Mouse (Mus musculus): ENCODE results near the gene F11r. TPM values are rescaled to one million over a fixed set of nuclear protein-coding genes. Genes with fewer than 3 reads are reported as not detected.

The F11r gene
- polyA plus RNA-seq, 1 experiment from 2014 or later = 14.5 TPM

DNA sequence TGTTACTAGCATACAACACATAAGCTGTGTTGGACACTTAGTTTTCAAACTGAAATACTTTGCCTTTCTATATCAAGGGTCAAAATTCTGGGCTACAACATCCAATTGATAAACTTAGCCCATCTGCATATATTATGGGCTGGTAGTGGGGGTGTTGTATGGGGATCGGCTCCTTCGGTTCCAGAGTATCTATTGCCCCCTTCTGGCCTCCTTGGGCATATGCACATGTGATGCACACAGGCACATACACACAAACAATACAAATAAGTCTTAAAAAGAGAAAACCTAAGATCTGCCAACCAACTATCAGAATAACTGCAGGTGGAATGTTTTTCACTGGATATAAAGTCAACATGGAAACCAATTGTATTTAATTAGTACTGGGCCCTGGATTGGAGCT lies 75.9 kb downstream of the F11r start:
- H3K36me3 ChIP-seq = no peaks in the 10 kb centered on the region
- H3K27me3 ChIP-seq = no peaks in the 10 kb centered on the region
- no peak for ATAC-seq (ENCODE audit: low FRiP score)
- H3K4me1 ChIP-seq = no peaks in the 10 kb centered on the region
- no peak overlapping the region for H3K27ac ChIP-seq
- no peak overlapping the region for H3K9ac ChIP-seq
- WGBS = 83% methylated on average over 2 of the region's 2 CpGs
- H3K4me2 ChIP-seq (replicated peaks) = no peak overlapping the region
- no peaks in the 10 kb centered on the region for H3K9me3 ChIP-seq (replicated peaks)
- H3K4me3 ChIP-seq = no peak overlapping the region

DNA sequence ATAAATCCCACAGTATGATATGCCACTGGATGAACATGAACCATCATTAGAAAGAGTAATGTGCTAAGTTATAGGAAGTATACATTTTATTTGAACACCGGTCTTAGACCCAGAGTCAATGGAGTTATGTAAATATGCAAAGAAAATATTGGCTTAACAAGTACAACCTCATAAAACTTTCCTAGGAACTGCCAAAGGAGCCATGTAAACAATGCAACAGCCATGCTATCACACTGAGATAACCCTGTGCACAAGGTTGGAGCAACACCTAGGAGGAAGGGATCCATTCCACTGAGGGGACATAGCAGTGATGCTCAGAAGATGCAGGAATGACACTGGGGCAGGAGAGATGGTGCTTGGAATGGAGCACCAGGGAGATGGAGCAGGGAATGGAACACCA lies 76.4 kb downstream of the F11r start:
- no peak for ATAC-seq (ENCODE audit: low FRiP score)
- WGBS = 100% methylated on average over 1 of the region's 1 CpGs
- no peak overlapping the region for H3K4me3 ChIP-seq
- H3K4me2 ChIP-seq (replicated peaks) = no peak overlapping the region
- no peaks in the 10 kb centered on the region for H3K4me1 ChIP-seq
- no peak overlapping the region for H3K9ac ChIP-seq
- no peaks in the 10 kb centered on the region for H3K27me3 ChIP-seq
- H3K27ac ChIP-seq = no peak overlapping the region
- H3K9me3 ChIP-seq (replicated peaks) = no peaks in the 10 kb centered on the region
- H3K36me3 ChIP-seq = no peaks in the 10 kb centered on the region

Other genes with a start within 250 kb of the F11r start
- 22.8 and 28.7 TPM in 2 replicates for gene Pcp4l1, start 241.3 kb upstream of the F11r start, polyA plus RNA-seq (2016; fragmentation: Nextera tagmentation; extraction: Ambion mirVana)
- 0.15 and 0.39 TPM in 2 replicates for gene Nr1i3, start 223.6 kb upstream of the F11r start, polyA plus RNA-seq (2016; fragmentation: Nextera tagmentation; extraction: Ambion mirVana)
- 28.1 and 31.9 TPM in 2 replicates for gene Tomm40l, start 215.0 kb upstream of the F11r start, polyA plus RNA-seq (2016; fragmentation: Nextera tagmentation; extraction: Ambion mirVana)
- 2.7 and 4.2 TPM in 2 replicates for gene Apoa2, start 212.5 kb upstream of the F11r start, polyA plus RNA-seq (2016; fragmentation: Nextera tagmentation; extraction: Ambion mirVana)
- gene Fcer1g, start 203.2 kb upstream of the F11r start, polyA plus RNA-seq (2016; fragmentation: Nextera tagmentation; extraction: Ambion mirVana) = 22.1 and 24.1 TPM in 2 replicates
- 8.5 and 10.6 TPM in 2 replicates for gene Adamts4, start 187.1 kb upstream of the F11r start, polyA plus RNA-seq (2016; fragmentation: Nextera tagmentation; extraction: Ambion mirVana)
- 209 and 227 TPM in 2 replicates for gene Ndufs2, start 186.1 kb upstream of the F11r start, polyA plus RNA-seq (2016; fragmentation: Nextera tagmentation; extraction: Ambion mirVana)
- gene B4galt3, start 167.2 kb upstream of the F11r start, polyA plus RNA-seq (2016; fragmentation: Nextera tagmentation; extraction: Ambion mirVana) = 83.6 and 85.6 TPM in 2 replicates
- gene Ppox, start 156.3 kb upstream of the F11r start, polyA plus RNA-seq (2016; fragmentation: Nextera tagmentation; extraction: Ambion mirVana) = 60.5 and 60.9 TPM in 2 replicates
- 114 and 117 TPM in 2 replicates for gene Usp21, start 149.5 kb upstream of the F11r start, polyA plus RNA-seq (2016; fragmentation: Nextera tagmentation; extraction: Ambion mirVana)
- 106 and 108 TPM in 2 replicates for gene Ufc1, start 142.5 kb upstream of the F11r start, polyA plus RNA-seq (2016; fragmentation: Nextera tagmentation; extraction: Ambion mirVana)
- gene Dedd, start 108.4 kb upstream of the F11r start, polyA plus RNA-seq (2016; fragmentation: Nextera tagmentation; extraction: Ambion mirVana) = 54.6 and 58.9 TPM in 2 replicates
- gene Nit1, start 91.9 kb upstream of the F11r start, polyA plus RNA-seq (2016; fragmentation: Nextera tagmentation; extraction: Ambion mirVana) = 47.4 and 48.1 TPM in 2 replicates
- 134 and 149 TPM in 2 replicates for gene Pfdn2, start 91.9 kb upstream of the F11r start, polyA plus RNA-seq (2016; fragmentation: Nextera tagmentation; extraction: Ambion mirVana)
- gene Klhdc9, start 76.7 kb upstream of the F11r start, polyA plus RNA-seq (2016; fragmentation: Nextera tagmentation; extraction: Ambion mirVana) = 2.0 and 3.6 TPM in 2 replicates
- gene Nectin4, start 67.4 kb upstream of the F11r start, polyA plus RNA-seq (2016; fragmentation: Nextera tagmentation; extraction: Ambion mirVana) = 1.6 and 1.7 TPM in 2 replicates
- 0.83 and 0.98 TPM in 2 replicates for gene Arhgap30, start 48.6 kb upstream of the F11r start, polyA plus RNA-seq (2016; fragmentation: Nextera tagmentation; extraction: Ambion mirVana)
- 175 and 182 TPM in 2 replicates for gene Usf1, start 26.2 kb upstream of the F11r start, polyA plus RNA-seq (2016; fragmentation: Nextera tagmentation; extraction: Ambion mirVana)
- 8.1 and 9.4 TPM in 2 replicates for gene Tstd1, start 18.7 kb upstream of the F11r start, polyA plus RNA-seq (2016; fragmentation: Nextera tagmentation; extraction: Ambion mirVana)
- gene Alyref2, start 65.9 kb downstream of the F11r start, polyA plus RNA-seq (2016; fragmentation: Nextera tagmentation; extraction: Ambion mirVana) = 21.0 and 26.1 TPM in 2 replicates
- gene Itln1, start 97.8 kb downstream of the F11r start, polyA plus RNA-seq (2016; fragmentation: Nextera tagmentation; extraction: Ambion mirVana) = not detected in 2 replicates
- 0.08 TPM in 1 of 2 replicates, not detected in the other for gene Cd244a, start 121.7 kb downstream of the F11r start, polyA plus RNA-seq (2016; fragmentation: Nextera tagmentation; extraction: Ambion mirVana)
- gene Ly9, start 169.9 kb downstream of the F11r start, polyA plus RNA-seq (2016; fragmentation: Nextera tagmentation; extraction: Ambion mirVana) = not detected in 2 replicates
- not detected in 2 replicates for gene Slamf7, start 215.5 kb downstream of the F11r start, polyA plus RNA-seq (2016; fragmentation: Nextera tagmentation; extraction: Ambion mirVana)
- 0.48 and 0.52 TPM in 2 replicates for gene Cd48, start 244.5 kb downstream of the F11r start, polyA plus RNA-seq (2016; fragmentation: Nextera tagmentation; extraction: Ambion mirVana)

Measured in hindbrain, embryonic 12.5 days (tissue).